Mouse (Mus musculus): ENCODE measurements around the gene Krtap16-1.

The Krtap16-1 gene

GRCm38 (mm10) chr11:99948175-99948574, 38.2 kb downstream of the Krtap16-1 start, which contains the start of gene Krtap9-5:
Krtap9-5 (plus strand) TSS chr11:99948475.
- DNase-seq (ENCODE audit: low spot score) = no peak

DNA sequence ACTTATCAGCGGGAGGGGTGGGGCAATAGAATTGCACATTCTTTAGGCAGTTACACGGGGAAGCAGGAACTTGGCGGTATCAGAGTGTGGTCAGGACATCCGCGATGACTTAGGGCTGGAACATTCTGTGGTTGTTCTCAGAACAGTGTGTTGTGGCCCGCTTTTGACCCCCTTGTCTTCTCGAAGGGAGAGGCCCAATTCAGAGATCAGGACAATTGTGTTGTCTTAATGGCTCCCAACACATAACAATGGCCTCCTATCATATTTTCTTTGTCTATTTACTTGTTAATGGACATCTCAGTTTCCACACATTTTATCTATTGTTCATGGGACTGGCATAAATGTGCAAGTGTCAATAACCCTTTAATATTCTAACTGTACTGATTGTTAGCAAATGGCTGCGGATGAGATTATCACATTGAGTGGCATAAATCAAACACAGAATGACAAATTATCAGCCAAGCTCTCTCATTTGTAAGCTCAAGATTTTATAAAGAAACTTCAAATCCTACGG, 48.6 kb downstream of the Krtap16-1 start:
- DNase-seq (ENCODE audit: low spot score) = no peak

DNA sequence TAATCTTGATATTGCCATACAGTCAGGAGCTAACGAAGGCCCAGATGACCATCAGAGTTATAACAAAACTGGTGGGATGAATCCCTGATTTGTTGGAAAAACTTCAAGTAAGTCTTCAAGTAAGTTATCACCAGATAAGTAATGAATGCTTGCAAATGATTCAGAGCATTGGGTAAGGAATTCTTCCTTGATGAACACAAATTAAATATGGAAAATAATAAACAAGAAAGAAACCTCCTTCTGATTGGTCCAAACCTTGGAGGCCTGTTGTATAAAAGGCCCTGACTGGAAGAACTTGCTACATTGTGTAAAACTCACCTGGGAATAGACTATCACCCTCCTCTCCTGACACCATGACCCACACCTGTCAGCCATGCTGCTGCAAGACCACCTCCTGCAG, 50.4 kb downstream of the Krtap16-1 start, which contains the start of gene Krtap31-2:
TSS of gene Krtap31-2 (plus strand) at position 301 of the 400 bp plus-strand sequence.
- no peak for DNase-seq (ENCODE audit: low spot score)

All from embryo, embryonic 10 days (tissue).